Mouse (Mus musculus) myocyte (in vitro differentiated cells): Measurements from ENCODE around the gene Unc45a. TPM values are rescaled to one million over a fixed set of nuclear protein-coding genes. Genes with fewer than 3 reads are reported as not detected.

ENCODE experiments used
- H3K27me3 ChIP-seq: one replicate; pipeline ENCODE4 v1.6.1; 2011; ENCODE audit not compliant: control insufficient read depth, insufficient read depth, insufficient read length
- H3K36me3 ChIP-seq: one replicate; pipeline ENCODE4 v1.6.1; 2011; ENCODE audit not compliant: control insufficient read depth, insufficient read depth
- H3K4me2 ChIP-seq: one replicate; pipeline ENCODE4 v1.6.1; 2011; ENCODE audit warnings: low read depth, control low read depth
- H3K4me3 ChIP-seq: one replicate; pipeline ENCODE4 v1.5.1; 2011; ENCODE audit warnings: mild to moderate bottlenecking, control low read depth, moderate library complexity
- H3K79me2 ChIP-seq: one replicate; pipeline ENCODE4 v1.6.1; 2011; ENCODE audit not compliant: control insufficient read depth, insufficient read depth
- H3ac ChIP-seq: one replicate; pipeline ENCODE4 v1.6.1; 2011; ENCODE audit not compliant: control insufficient read depth, insufficient read length
- CEBPB ChIP-seq: IDR thresholded peaks from 2 replicates; pipeline ENCODE4 v1.6.1; 2011; ENCODE audit warnings: mild to moderate bottlenecking, moderate library complexity; ENCODE audit not compliant: poor library complexity, insufficient read depth, severe bottlenecking
- E2F4 ChIP-seq: IDR thresholded peaks from one replicate; pipeline ENCODE4 v1.6.1; 2011; ENCODE audit warnings: mild to moderate bottlenecking, control low read depth, moderate library complexity; ENCODE audit not compliant: insufficient read depth
- MAX ChIP-seq: IDR thresholded peaks from one replicate; pipeline ENCODE4 v1.6.1; 2011; ENCODE audit warnings: low read depth, mild to moderate bottlenecking, control low read depth
- MYOD1 ChIP-seq, 3 experiments: IDR thresholded peaks; one replicate each; pipeline ENCODE4 v1.6.1; 2011; ENCODE audit warnings: control low read depth in 2 of 3, low read depth in 2 of 3, mild to moderate bottlenecking in 2 of 3, moderate library complexity in 1 of 3; ENCODE audit not compliant: insufficient read length in 2 of 3, control insufficient read depth in 1 of 3
- MYOG ChIP-seq, 3 experiments: IDR thresholded peaks; one replicate each; pipeline ENCODE4 v1.6.1; 2011; ENCODE audit warnings: control low read depth in 2 of 3, low read depth in 2 of 3, mild to moderate bottlenecking in 2 of 3; ENCODE audit not compliant: insufficient read length in 2 of 3, control insufficient read depth in 1 of 3, insufficient read depth in 1 of 3
- POLR2A ChIP-seq: IDR thresholded peaks from one replicate; pipeline ENCODE4 v1.6.1; 2011; ENCODE audit warnings: low read depth, mild to moderate bottlenecking, control low read depth, moderate library complexity; ENCODE audit not compliant: insufficient read length
- POLR2AphosphoS2 ChIP-seq: IDR thresholded peaks from one replicate; pipeline ENCODE4 v1.6.1; 2011; ENCODE audit warnings: low read depth, control low read depth; ENCODE audit not compliant: insufficient read length
- REST ChIP-seq: IDR thresholded peaks from one replicate; pipeline ENCODE4 v1.6.1; 2011; ENCODE audit warnings: mild to moderate bottlenecking, control low read depth, moderate library complexity; ENCODE audit not compliant: insufficient read depth, insufficient read length
- SRF ChIP-seq: IDR thresholded peaks from one replicate; pipeline ENCODE4 v1.6.1; 2011; ENCODE audit warnings: low read depth; ENCODE audit not compliant: control insufficient read depth, insufficient read length
- TCF12 ChIP-seq: IDR thresholded peaks from one replicate; pipeline ENCODE4 v1.6.1; 2011; ENCODE audit warnings: mild to moderate bottlenecking, control low read depth; ENCODE audit not compliant: poor library complexity, insufficient read depth, severe bottlenecking
- TCF3 ChIP-seq: IDR thresholded peaks from one replicate; pipeline ENCODE4 v1.6.1; 2011; ENCODE audit warnings: low read depth, control low read depth; ENCODE audit not compliant: insufficient read length
- USF1 ChIP-seq: IDR thresholded peaks from one replicate; pipeline ENCODE4 v1.6.1; 2011; ENCODE audit warnings: low read depth, mild to moderate bottlenecking, control low read depth, moderate library complexity
- polyA plus RNA-seq: library from polyadenylated mRNA; unstranded; fragments of >200 nt; fragmentation: generic; extraction: Trizol; gene quantifications from one replicate; pipeline ENCODE4 v1.2.1, GENCODE M21; 2012; ENCODE audit warnings: missing spikeins

Unc45a gene
- polyA plus RNA-seq, 1 experiment = 38.4 TPM

GRCm38 (mm10) chr7:80369461-80369860 is 28.7 kb upstream of the Unc45a start:
- no peak overlapping the region for H3ac ChIP-seq
- TF ChIP-seq SRF (no peak), POLR2A (no peak), POLR2AphosphoS2 (no peak), REST (no peak), MAX (no peak), MYOG (IDR thresholded peaks at IDR 0.05; ENCODE audit: control insufficient read depth in 1 of 3, insufficient read depth in 1 of 3, insufficient read length in 2 of 3, low read depth in 2 of 3) (no peak), TCF12 (no peak), TCF3 (no peak), CEBPB (no peak), USF1 (no peak)
- H3K36me3 ChIP-seq = no peaks in the 10 kb centered on the region
- H3K79me2 ChIP-seq = no peaks in the 10 kb centered on the region
- H3K27me3 ChIP-seq = no peaks in the 10 kb centered on the region
- peak overlapping the region; percentile 84 for H3K4me2 ChIP-seq
- H3K4me3 ChIP-seq = peak overlapping the region; percentile 41

- H3K4me2 ChIP-seq = no peak overlapping the region
- no peak overlapping the region for H3ac ChIP-seq
- TF ChIP-seq MYOG (IDR thresholded peaks at IDR 0.05; ENCODE audit: control insufficient read depth in 1 of 3, insufficient read depth in 1 of 3, insufficient read length in 2 of 3, low read depth in 2 of 3) (no peak), POLR2A (no peak), POLR2AphosphoS2 (no peak), USF1 (no peak), E2F4 (no peak), REST (no peak), CEBPB (no peak), SRF (no peak), TCF3 (no peak), TCF12 (no peak), MAX (no peak), MYOD1 (IDR thresholded peaks at IDR 0.05; ENCODE audit: control insufficient read depth in 1 of 3, insufficient read length in 2 of 3, low read depth in 2 of 3) (no peak)
- no peaks in the 10 kb centered on the region for H3K79me2 ChIP-seq
- no peaks in the 10 kb centered on the region for H3K36me3 ChIP-seq
- no peak overlapping the region for H3K4me3 ChIP-seq
- H3K27me3 ChIP-seq = no peaks in the 10 kb centered on the region
These were observed 28.0 kb upstream of the Unc45a start for GRCm38 (mm10) chr7:80368635-80369421.

- Histone ChIP-seq H3ac (no peak overlapping the region), H3K4me2 (no peak overlapping the region), H3K36me3 (no peaks in the 10 kb centered on the region)
These were observed 27.2 kb upstream of the Unc45a start for GRCm38 (mm10) chr7:80368009-80368408.

GRCm38 (mm10) chr7:80367232-80367631 is 26.4 kb upstream of the Unc45a start:
- Histone ChIP-seq H3K36me3 (no peaks in the 10 kb centered on the region), H3K4me2 (no peak overlapping the region), H3K27me3 (no peaks in the 10 kb centered on the region), H3ac (no peak overlapping the region), H3K4me3 (no peak overlapping the region), H3K79me2 (no peaks in the 10 kb centered on the region)
- TF ChIP-seq MYOG (IDR thresholded peaks at IDR 0.05; ENCODE audit: control insufficient read depth in 1 of 3, insufficient read depth in 1 of 3, insufficient read length in 2 of 3, low read depth in 2 of 3) (no peak), REST (no peak), POLR2AphosphoS2 (no peak), E2F4 (no peak), MYOD1 (IDR thresholded peaks at IDR 0.05; ENCODE audit: control insufficient read depth in 1 of 3, insufficient read length in 2 of 3, low read depth in 2 of 3) (no peak), MAX (no peak), SRF (no peak), POLR2A (no peak), TCF3 (no peak), USF1 (no peak), CEBPB (no peak), TCF12 (no peak)

More at GRCm38 (mm10) chr7:80368009-80368408, 27.2 kb upstream of the Unc45a start:
- Histone ChIP-seq H3K4me3 (no peak overlapping the region), H3K79me2 (no peaks in the 10 kb centered on the region), H3K27me3 (no peaks in the 10 kb centered on the region)
- TF ChIP-seq USF1 = no peak
- TF ChIP-seq POLR2A = no peak
- no peak for TF ChIP-seq CEBPB
- TF ChIP-seq E2F4 = no peak
- TF ChIP-seq MYOD1 (IDR thresholded peaks at IDR 0.05; ENCODE audit: control insufficient read depth in 1 of 3, insufficient read length in 2 of 3, low read depth in 2 of 3) = no peak
- no peak for TF ChIP-seq MAX
- TF ChIP-seq POLR2AphosphoS2 = no peak
- TF ChIP-seq REST = no peak
- no peak for TF ChIP-seq MYOG (IDR thresholded peaks at IDR 0.05; ENCODE audit: control insufficient read depth in 1 of 3, insufficient read depth in 1 of 3, insufficient read length in 2 of 3, low read depth in 2 of 3)
- TF ChIP-seq TCF12 = no peak
- no peak for TF ChIP-seq SRF
- no peak for TF ChIP-seq TCF3
